Mouse (Mus musculus): ENCODE data around the gene Lhb. TPM values are rescaled to one million over a fixed set of nuclear protein-coding genes. Genes with fewer than 3 reads are reported as not detected.
A peak's percentile ranks its signal among the peaks of the same experiment; 100 is the strongest.

The Lhb gene
- total and polyA plus RNA-seq, 3 experiments = 0.84 TPM; not detected in 2

DNA sequence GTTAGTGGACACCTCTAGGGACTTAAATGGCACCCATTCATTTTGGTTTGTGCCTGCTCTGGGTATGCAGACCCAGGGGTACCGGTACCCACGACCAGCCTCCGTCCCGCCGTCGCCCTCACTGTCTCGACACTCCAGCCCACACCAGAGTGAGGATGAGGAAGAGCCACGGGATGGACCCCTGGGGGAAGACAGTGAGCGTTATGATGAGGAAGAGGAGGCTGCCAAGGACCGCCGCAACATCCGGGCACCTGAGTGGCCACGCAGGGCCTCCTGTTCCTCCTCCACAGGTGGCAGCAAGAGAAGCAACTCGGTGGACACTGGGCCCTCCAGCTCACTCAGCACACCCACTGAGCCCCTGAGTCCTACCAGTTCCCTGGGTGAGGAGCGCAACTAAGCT is 34.4 kb downstream of the Lhb start:
- H3K9ac ChIP-seq (ENCODE audit: low read depth, low read length) = no peak overlapping the region
- H3K36me3 ChIP-seq (ENCODE audit: control insufficient read depth, insufficient read depth, low read length) = peaks cover 12% of the 10 kb centered on the region
- H3K27me3 ChIP-seq (ENCODE audit: control insufficient read depth, insufficient read depth, low read length) = no peaks in the 10 kb centered on the region
- H3K79me2 ChIP-seq (replicated peaks; ENCODE audit: control insufficient read depth, insufficient read depth, low read length) = no peaks in the 10 kb centered on the region
- H3K4me3 ChIP-seq = no peak overlapping the region
- intact Hi-C loops (cut with DNase I) = no loop called here
- 84% methylated on average over 15 of the region's 15 CpGs for WGBS
- DNase-seq = no peak
- TF ChIP-seq POLR2A (IDR thresholded peaks at IDR 0.05; ENCODE audit: insufficient read depth, low read depth, low read length) (no peak), CTCF (IDR thresholded peaks at IDR 0.05) (no peak), EP300 (IDR thresholded peaks at IDR 0.05; ENCODE audit: insufficient read depth, low read depth, low read length) (no peak)
- H3K27ac ChIP-seq = no peak overlapping the region
- peaks cover 6% of the 10 kb centered on the region; the same call in 1 of the 2 replicates for H3K4me1 ChIP-seq (ENCODE audit: control insufficient read depth, insufficient read depth, low read length)

DNA sequence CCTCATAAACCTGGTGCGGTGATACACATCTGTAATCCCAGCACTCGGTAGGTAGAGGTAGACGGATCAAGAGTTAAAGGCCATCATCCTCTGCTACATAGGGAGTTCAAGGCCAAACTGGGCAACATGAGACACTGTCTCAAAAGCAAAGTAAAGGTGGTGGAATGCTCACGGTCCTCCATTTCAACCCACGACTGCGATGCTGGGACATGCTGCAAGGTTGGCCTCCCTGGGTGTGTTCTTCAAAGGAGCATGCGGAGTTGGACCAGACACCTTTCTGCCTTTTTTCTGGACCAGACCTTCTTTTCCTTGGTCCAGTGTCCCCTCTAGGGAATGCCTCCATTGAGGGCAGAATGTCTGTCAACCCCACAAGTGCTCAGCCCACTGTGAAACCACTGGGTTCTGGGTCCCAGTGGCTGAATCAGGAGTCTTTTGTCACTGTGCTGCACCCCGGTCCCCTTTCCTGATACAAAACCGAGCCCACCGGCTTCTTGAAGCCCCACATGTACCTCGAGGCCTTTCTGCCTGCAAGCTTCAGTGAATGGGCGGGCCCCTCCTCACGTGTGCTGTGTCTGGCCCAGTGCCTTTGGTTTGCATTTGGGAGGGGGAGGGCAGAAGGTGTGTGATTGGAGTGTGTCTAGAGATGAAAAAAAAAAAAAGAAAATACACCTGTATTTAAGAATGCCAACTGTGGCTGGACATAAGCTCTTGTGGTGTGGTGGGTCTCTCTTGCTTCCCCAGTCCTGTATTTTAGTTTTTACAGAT is 35.5 kb downstream of the Lhb start:
- H3K79me2 ChIP-seq (replicated peaks; ENCODE audit: control insufficient read depth, insufficient read depth, low read length) = no peaks in the 10 kb centered on the region
- H3K9ac ChIP-seq (ENCODE audit: low read depth, low read length) = no peak overlapping the region
- WGBS = 81% methylated on average over 13 of the region's 13 CpGs
- H3K27me3 ChIP-seq (ENCODE audit: control insufficient read depth, insufficient read depth, low read length) = no peaks in the 10 kb centered on the region
- intact Hi-C loops (cut with DNase I) = no loop called here
- no peak overlapping the region for H3K27ac ChIP-seq
- no peak for TF ChIP-seq POLR2A (IDR thresholded peaks at IDR 0.05; ENCODE audit: insufficient read depth, low read depth, low read length)
- no peak for TF ChIP-seq EP300 (IDR thresholded peaks at IDR 0.05; ENCODE audit: insufficient read depth, low read depth, low read length)
- TF ChIP-seq CTCF (IDR thresholded peaks at IDR 0.05) = no peak
- H3K4me1 ChIP-seq (ENCODE audit: control insufficient read depth, insufficient read depth, low read length) = peaks cover 14% of the 10 kb centered on the region
- H3K36me3 ChIP-seq (ENCODE audit: control insufficient read depth, insufficient read depth, low read length) = peaks cover 12% of the 10 kb centered on the region
- no peak for DNase-seq
- no peak overlapping the region for H3K4me3 ChIP-seq

DNA sequence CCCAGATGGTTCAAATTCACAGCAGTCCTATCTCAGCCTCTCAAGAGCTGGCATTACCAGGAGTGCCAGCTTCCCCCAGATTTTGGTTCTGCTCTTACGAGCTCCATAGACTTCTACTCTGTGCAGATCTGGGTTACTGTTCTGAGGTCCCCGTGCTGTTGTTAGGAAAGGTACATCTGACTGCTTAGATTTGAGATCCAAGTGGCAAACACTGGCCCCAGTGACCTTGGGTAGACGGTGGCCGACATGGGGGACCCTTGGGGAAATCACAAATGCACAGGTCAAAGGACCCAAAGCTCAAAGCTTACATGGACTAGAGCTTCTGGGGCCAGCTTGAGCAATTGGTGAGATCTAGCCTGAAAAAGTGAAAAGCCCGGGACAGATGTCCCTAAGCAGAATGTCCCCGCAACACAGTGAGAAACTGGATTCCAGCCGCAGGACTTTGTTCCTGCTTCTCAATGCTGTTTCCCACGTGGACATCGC is 36.1 kb downstream of the Lhb start:
- no peaks in the 10 kb centered on the region for H3K27me3 ChIP-seq (ENCODE audit: control insufficient read depth, insufficient read depth, low read length)
- intact Hi-C loops (cut with DNase I) = no loop called here
- H3K27ac ChIP-seq = peak overlapping the region; percentile 52; the same call in 1 of the 2 replicates
- H3K4me1 ChIP-seq (ENCODE audit: control insufficient read depth, insufficient read depth, low read length) = peaks cover 15% of the 10 kb centered on the region
- peaks cover 12% of the 10 kb centered on the region for H3K36me3 ChIP-seq (ENCODE audit: control insufficient read depth, insufficient read depth, low read length)
- DNase-seq = no peak
- H3K4me3 ChIP-seq = no peak overlapping the region
- no peak overlapping the region for H3K9ac ChIP-seq (ENCODE audit: low read depth, low read length)
- H3K79me2 ChIP-seq (replicated peaks; ENCODE audit: control insufficient read depth, insufficient read depth, low read length) = no peaks in the 10 kb centered on the region
- WGBS = 37% methylated on average over 9 of the region's 9 CpGs
- TF ChIP-seq POLR2A (IDR thresholded peaks at IDR 0.05; ENCODE audit: insufficient read depth, low read depth, low read length) (no peak), EP300 (IDR thresholded peaks at IDR 0.05; ENCODE audit: insufficient read depth, low read depth, low read length) (no peak), CTCF (IDR thresholded peaks at IDR 0.05) (no peak)

DNA sequence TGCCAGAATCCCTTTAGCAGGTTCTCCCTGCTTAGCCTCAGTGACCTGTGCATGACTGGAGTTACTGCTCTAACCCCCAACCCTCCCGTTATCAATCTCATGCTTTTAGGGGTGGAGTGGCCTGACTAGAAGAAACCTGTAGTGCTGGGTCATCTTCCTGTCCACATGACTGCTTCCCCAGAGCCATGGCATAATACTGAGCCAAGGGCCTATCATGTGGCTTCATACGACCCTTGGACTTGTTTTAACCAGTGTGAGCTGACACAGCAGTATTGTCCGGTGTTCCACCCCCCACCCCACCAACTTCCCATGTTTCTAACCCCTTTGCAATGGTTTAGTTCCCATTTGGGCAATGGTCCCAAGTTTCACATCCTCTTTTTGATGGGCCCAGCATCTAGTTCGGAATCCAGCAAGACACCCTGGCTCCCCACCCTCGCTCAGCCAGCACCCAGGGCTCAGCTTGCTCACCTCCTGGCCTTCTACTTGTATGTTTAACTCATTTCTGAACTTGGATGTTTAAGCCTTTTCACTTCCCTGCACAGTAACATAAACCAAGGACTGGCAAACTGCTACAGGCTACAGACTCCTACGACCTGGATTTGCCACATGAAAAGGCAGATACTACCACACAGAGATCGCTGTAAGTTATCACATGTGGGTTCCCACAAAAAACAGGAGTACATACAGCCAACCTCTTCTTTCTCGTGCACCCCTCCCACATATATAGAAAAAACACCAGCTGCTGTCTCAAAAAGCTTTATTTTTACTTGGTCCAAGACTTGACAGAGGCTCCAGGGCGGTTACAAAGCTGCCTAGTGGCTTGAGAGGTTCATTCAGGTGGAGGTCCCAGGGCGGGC is 36.8 kb downstream of the Lhb start:
- peak overlapping the region; percentile 54 for H3K27ac ChIP-seq
- H3K4me1 ChIP-seq (ENCODE audit: control insufficient read depth, insufficient read depth, low read length) = peaks cover 15% of the 10 kb centered on the region
- peak; percentile 43 to 58 for DNase-seq
- H3K36me3 ChIP-seq (ENCODE audit: control insufficient read depth, insufficient read depth, low read length) = peaks cover 12% of the 10 kb centered on the region
- H3K79me2 ChIP-seq (replicated peaks; ENCODE audit: control insufficient read depth, insufficient read depth, low read length) = no peaks in the 10 kb centered on the region
- H3K27me3 ChIP-seq (ENCODE audit: control insufficient read depth, insufficient read depth, low read length) = no peaks in the 10 kb centered on the region
- intact Hi-C loops (cut with DNase I) = no loop called here
- peak; percentile 46 for TF ChIP-seq POLR2A (IDR thresholded peaks at IDR 0.05; ENCODE audit: insufficient read depth, low read depth, low read length)
- TF ChIP-seq CTCF (IDR thresholded peaks at IDR 0.05) = no peak
- peak; percentile 76; the same call in 1 of the 2 replicates for TF ChIP-seq EP300 (IDR thresholded peaks at IDR 0.05; ENCODE audit: insufficient read depth, low read depth, low read length)
- WGBS = 37% methylated on average over 10 of the region's 10 CpGs
- H3K4me3 ChIP-seq = peak overlapping the region; percentile 59; the same call in 1 of the 2 replicates
- no peak overlapping the region for H3K9ac ChIP-seq (ENCODE audit: low read depth, low read length)

DNA sequence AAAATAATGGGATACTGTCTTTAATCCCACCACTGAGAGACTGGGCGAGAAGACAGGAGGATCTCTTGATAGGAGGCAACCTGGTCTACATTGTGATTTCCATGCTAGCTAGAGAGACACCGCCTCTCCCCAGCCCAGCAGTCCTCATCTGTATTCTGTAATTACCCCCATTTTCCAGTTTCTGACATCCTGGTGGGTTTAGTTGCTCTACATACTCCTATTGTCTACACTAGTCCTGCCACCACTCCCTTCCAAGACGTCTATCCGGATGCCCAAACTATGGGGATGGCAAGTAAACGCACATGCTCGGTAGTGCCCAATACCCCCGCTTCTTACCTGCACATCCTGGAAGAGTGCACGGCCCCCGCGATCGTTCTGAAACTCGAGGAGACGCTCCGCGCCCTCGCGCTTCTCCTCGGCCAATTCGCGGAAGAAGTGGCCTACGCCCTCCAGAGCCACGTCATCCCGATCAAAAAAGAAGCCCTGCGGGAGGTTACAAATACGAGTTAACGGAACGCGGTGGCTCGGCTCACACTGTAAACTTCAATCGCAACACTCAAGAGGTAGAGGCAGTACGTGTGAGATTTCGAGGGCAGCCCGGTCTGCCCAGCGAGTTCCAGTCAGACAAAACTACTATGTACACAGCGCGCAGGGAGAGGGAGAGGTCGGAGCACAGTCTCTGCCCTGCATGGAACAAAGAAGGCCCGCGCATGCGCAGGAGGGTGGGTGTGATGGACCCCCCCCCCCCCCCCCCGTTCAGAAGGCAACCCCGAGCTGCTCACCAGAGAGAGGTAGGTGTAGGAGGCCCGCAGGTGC is 38.3 kb downstream of the Lhb start:
- peak; percentile 87 to 88 for DNase-seq
- Histone ChIP-seq H3K9ac (ENCODE audit: low read depth, low read length) (peak overlapping the region; percentile 72), H3K27ac (peak overlapping the region; percentile 96), H3K36me3 (ENCODE audit: control insufficient read depth, insufficient read depth, low read length) (peaks cover 12% of the 10 kb centered on the region), H3K27me3 (ENCODE audit: control insufficient read depth, insufficient read depth, low read length) (no peaks in the 10 kb centered on the region), H3K4me3 (peak overlapping the region; percentile 59), H3K4me1 (ENCODE audit: control insufficient read depth, insufficient read depth, low read length) (peaks cover 15% of the 10 kb centered on the region), H3K79me2 (replicated peaks; ENCODE audit: control insufficient read depth, insufficient read depth, low read length) (no peaks in the 10 kb centered on the region)
- intact Hi-C loops (cut with DNase I) = loop anchor here (1.0 kb wide), 1 partner anchor 25 kb away; the partner anchor contains the start of gene Gys1
- WGBS = under 1% methylated on average over 43 of the region's 43 CpGs
- TF ChIP-seq EP300 (IDR thresholded peaks at IDR 0.05; ENCODE audit: insufficient read depth, low read depth, low read length) = 0 out of 2 replicates have a peak, but pooled peaks have one; percentile 6
- no peak for TF ChIP-seq CTCF (IDR thresholded peaks at IDR 0.05)
- TF ChIP-seq POLR2A (IDR thresholded peaks at IDR 0.05; ENCODE audit: insufficient read depth, low read depth, low read length) = peak; percentile 34
